Mouse (Mus musculus) hindbrain, embryonic 14.5 days (tissue): ENCODE results near the gene Klhl36. TPM values are rescaled to one million over a fixed set of nuclear protein-coding genes. Genes with fewer than 3 reads are reported as not detected.

Experiments used
- ATAC-seq: fragments of 200-750 bp; cut with Nextera tagmentation; 2 replicates; pipeline ENCODE4 v1.8.0; 2017; ENCODE audit warnings: moderate number of reproducible peaks, mild to moderate bottlenecking, moderate TSS enrichment, moderate library complexity; ENCODE audit not compliant: low FRiP score
- DNase-seq: peaks from one replicate; pipeline ENCODE4 v3.0.0-alpha.2; 2015; ENCODE audit warnings: low spot score
- H3K27ac ChIP-seq: fragments of 300-500 bp; sonication (generic); 2 replicates; pipeline ENCODE4 v1.5.1; 2014; ENCODE audit warnings: mild to moderate bottlenecking, moderate library complexity
- H3K27me3 ChIP-seq: fragments of 300-500 bp; sonication (generic); 2 replicates; pipeline ENCODE4 v1.6.1; 2014; ENCODE audit warnings: mild to moderate bottlenecking, low read length, mixed read lengths; ENCODE audit not compliant: control insufficient read depth, insufficient read depth
- H3K36me3 ChIP-seq: fragments of 300-500 bp; sonication (generic); replicated peaks from 2 replicates; pipeline ENCODE4 v1.6.1; 2014; ENCODE audit not compliant: control insufficient read depth, insufficient read depth
- H3K4me1 ChIP-seq: fragments of 300-500 bp; sonication (generic); replicated peaks from 2 replicates; pipeline ENCODE4 v1.6.1; 2014; ENCODE audit warnings: antibody characterized with exemption, low read length, mixed read lengths; ENCODE audit not compliant: control insufficient read depth, insufficient read depth
- H3K4me2 ChIP-seq: fragments of 300-500 bp; sonication (generic); replicated peaks from 2 replicates; pipeline ENCODE4 v1.6.1; 2014; ENCODE audit warnings: mild to moderate bottlenecking, moderate library complexity
- H3K4me3 ChIP-seq: fragments of 300-500 bp; sonication (generic); replicated peaks from 2 replicates; pipeline ENCODE4 v1.5.1; 2014; ENCODE audit warnings: mild to moderate bottlenecking, low read length
- H3K9ac ChIP-seq: fragments of 300-500 bp; sonication (generic); 2 replicates; pipeline ENCODE4 v1.6.1; 2014
- H3K9me3 ChIP-seq: fragments of 300-500 bp; sonication (generic); 2 replicates; pipeline ENCODE4 v1.6.1; 2016; ENCODE audit warnings: low read length; ENCODE audit not compliant: control insufficient read depth
- WGBS: fragments of 180-500 bp; shearing (Covaris S2); extraction: QIAGEN DNeasy Blood & Tissue Kit; methylation state at CpG from one replicate; pipeline ENCODE4 v1.1.7; 2014; 5-methylcytosine and 5-hydroxymethylcytosine counted together
- polyA plus RNA-seq: library from polyadenylated mRNA; unstranded; fragments of >200 nt; fragmentation: Nextera tagmentation; extraction: Ambion mirVana; gene quantifications from 2 replicates; pipeline ENCODE4 v1.2.1, GENCODE M21; 2014

Gene Klhl36
- polyA plus RNA-seq, 1 experiment from 2014 or later: 15.1 TPM

- Histone ChIP-seq H3K36me3 (no peaks in the 10 kb centered on the region), H3K27me3 (no peaks in the 10 kb centered on the region), H3K4me2 (peak overlapping the region; percentile 89), H3K9me3 (no peaks in the 10 kb centered on the region), H3K4me1 (peaks cover 42% of the 10 kb centered on the region), H3K4me3 (peak overlapping the region; percentile 77), H3K9ac (peak overlapping the region; percentile 87), H3K27ac (peak overlapping the region; percentile 94)
- ATAC-seq (peak; percentile 61; the same call in 1 of the 2 replicates), DNase-seq (peak; percentile 29)
- WGBS: 1% methylated on average over 30 of the region's 30 CpGs
Observed at GRCm38 (mm10) chr8:119911258-119911962, 49.3 kb downstream of the Klhl36 start.

GRCm38 (mm10) chr8:119912643-119913042 is 50.6 kb downstream of the Klhl36 start:
- Histone ChIP-seq H3K27ac (no peak overlapping the region), H3K9ac (no peak overlapping the region), H3K27me3 (no peaks in the 10 kb centered on the region), H3K36me3 (0 out of 2 replicates have a peak, but pooled peaks cover under 1% of the 10 kb centered on the region), H3K4me1 (peaks cover 43% of the 10 kb centered on the region), H3K9me3 (no peaks in the 10 kb centered on the region), H3K4me3 (0 out of 2 replicates have a peak overlapping the region, but pooled peaks have one; percentile 0), H3K4me2 (peak overlapping the region; percentile 89)
- ATAC-seq: no peak
- WGBS: 48% methylated on average over 6 of the region's 6 CpGs
- DNase-seq: no peak

- no peak overlapping the region for H3K9ac ChIP-seq
Observed at GRCm38 (mm10) chr8:119913181-119913580, 51.1 kb downstream of the Klhl36 start.

GRCm38 (mm10) chr8:119914161-119914560 is 52.1 kb downstream of the Klhl36 start:
- no peak overlapping the region for H3K9ac ChIP-seq
- H3K4me2 ChIP-seq: 0 out of 2 replicates have a peak overlapping the region, but pooled peaks have one; percentile 9
- peaks cover 43% of the 10 kb centered on the region for H3K4me1 ChIP-seq
- no peak overlapping the region for H3K27ac ChIP-seq
- H3K4me3 ChIP-seq: no peak overlapping the region
- no peaks in the 10 kb centered on the region for H3K27me3 ChIP-seq
- H3K36me3 ChIP-seq: peaks cover 10% of the 10 kb centered on the region; the same call in 1 of the 2 replicates
- WGBS: 52% methylated on average over 2 of the region's 2 CpGs
- H3K9me3 ChIP-seq: no peaks in the 10 kb centered on the region
- no peak for DNase-seq
- no peak for ATAC-seq

More at GRCm38 (mm10) chr8:119913181-119913580, 51.1 kb downstream of the Klhl36 start:
- ATAC-seq (no peak), DNase-seq (no peak)
- H3K27me3 ChIP-seq: no peaks in the 10 kb centered on the region
- peaks cover 43% of the 10 kb centered on the region for H3K4me1 ChIP-seq
- H3K4me3 ChIP-seq: no peak overlapping the region
- peak overlapping the region; percentile 89 for H3K4me2 ChIP-seq
- H3K27ac ChIP-seq: no peak overlapping the region
- WGBS: 73% methylated on average over 3 of the region's 3 CpGs
- no peaks in the 10 kb centered on the region for H3K9me3 ChIP-seq
- H3K36me3 ChIP-seq: 0 out of 2 replicates have a peak, but pooled peaks cover 6% of the 10 kb centered on the region

GRCm38 (mm10) chr8:119915298-119915697 is 53.2 kb downstream of the Klhl36 start:
- Histone ChIP-seq H3K27ac (no peak overlapping the region), H3K9me3 (no peaks in the 10 kb centered on the region), H3K4me3 (no peak overlapping the region), H3K27me3 (no peaks in the 10 kb centered on the region), H3K4me1 (peaks cover 38% of the 10 kb centered on the region), H3K4me2 (no peak overlapping the region), H3K36me3 (peaks cover 10% of the 10 kb centered on the region; the same call in 1 of the 2 replicates), H3K9ac (no peak overlapping the region)
- no peak for ATAC-seq
- no peak for DNase-seq
- 98% methylated on average over 4 of the region's 4 CpGs for WGBS

GRCm38 (mm10) chr8:119916237-119916892 is 54.3 kb downstream of the Klhl36 start:
- Histone ChIP-seq H3K36me3 (peaks cover 10% of the 10 kb centered on the region; the same call in 1 of the 2 replicates), H3K4me2 (no peak overlapping the region), H3K9me3 (no peaks in the 10 kb centered on the region), H3K4me3 (no peak overlapping the region), H3K27me3 (no peaks in the 10 kb centered on the region), H3K4me1 (peaks cover 38% of the 10 kb centered on the region), H3K9ac (no peak overlapping the region), H3K27ac (no peak overlapping the region)
- DNase-seq (no peak), ATAC-seq (no peak)
- WGBS: 68% methylated on average over 16 of the region's 16 CpGs

- H3K4me1 ChIP-seq: peaks cover 28% of the 10 kb centered on the region
- H3K4me2 ChIP-seq: no peak overlapping the region
- no peak overlapping the region for H3K4me3 ChIP-seq
- no peak overlapping the region for H3K9ac ChIP-seq
- ATAC-seq: no peak
- H3K9me3 ChIP-seq: no peaks in the 10 kb centered on the region
- H3K36me3 ChIP-seq: peaks cover 10% of the 10 kb centered on the region; the same call in 1 of the 2 replicates
- WGBS: 98% methylated on average over 3 of the region's 3 CpGs
- H3K27ac ChIP-seq: no peak overlapping the region
- no peak for DNase-seq
- no peaks in the 10 kb centered on the region for H3K27me3 ChIP-seq
Observed at GRCm38 (mm10) chr8:119917415-119917814, 55.3 kb downstream of the Klhl36 start.

GRCm38 (mm10) chr8:119918155-119918567 is 56.1 kb downstream of the Klhl36 start:
- H3K4me3 ChIP-seq: no peak overlapping the region
- peaks cover 10% of the 10 kb centered on the region; the same call in 1 of the 2 replicates for H3K36me3 ChIP-seq
- no peak overlapping the region for H3K4me2 ChIP-seq
- no peak overlapping the region for H3K27ac ChIP-seq
- H3K27me3 ChIP-seq: no peaks in the 10 kb centered on the region
- H3K9me3 ChIP-seq: no peaks in the 10 kb centered on the region
- ATAC-seq (no peak), DNase-seq (no peak)
- H3K4me1 ChIP-seq: peaks cover 20% of the 10 kb centered on the region
- 96% methylated on average over 1 of the region's 1 CpGs for WGBS
- no peak overlapping the region for H3K9ac ChIP-seq

GRCm38 (mm10) chr8:119923259-119923658 is 61.2 kb downstream of the Klhl36 start:
- peaks cover 4% of the 10 kb centered on the region; the same call in 1 of the 2 replicates for H3K36me3 ChIP-seq
- H3K4me1 ChIP-seq: no peaks in the 10 kb centered on the region
- no peak overlapping the region for H3K27ac ChIP-seq
- no peaks in the 10 kb centered on the region for H3K9me3 ChIP-seq
- WGBS: 70% methylated on average over 5 of the region's 5 CpGs
- no peaks in the 10 kb centered on the region for H3K27me3 ChIP-seq
- no peak for DNase-seq
- ATAC-seq: no peak
- no peak overlapping the region for H3K9ac ChIP-seq
- H3K4me2 ChIP-seq: no peak overlapping the region
- H3K4me3 ChIP-seq: no peak overlapping the region
